Mouse (Mus musculus): Measurements from ENCODE around the gene Slc39a11. TPM values are rescaled to one million over a fixed set of nuclear protein-coding genes. Genes with fewer than 3 reads are reported as not detected.

The Slc39a11 gene
- polyA plus RNA-seq (2015; fragmentation: Nextera tagmentation; extraction: Ambion mirVana), result 37.1 and 46.6 TPM in 2 replicates

- Histone ChIP-seq H3K4me1 (peaks cover 17% of the 10 kb centered on the region), H3K4me2 (peak within 1 kb of the TSS; percentile 75), H3K9ac (peak within 1 kb of the TSS; percentile 90), H3K9me3 (no peaks in the 10 kb centered on the region), H3K27me3 (replicated peaks) (no peaks in the 10 kb centered on the region), H3K4me3 (replicated peaks) (peak within 1 kb of the TSS; percentile 97), H3K36me3 (peaks cover 20% of the 10 kb centered on the region), H3K27ac (peak within 1 kb of the TSS; percentile 87)
- peak; percentile 75 for ATAC-seq (ENCODE audit: insufficient read depth, low FRiP score, low read depth)
- under 1% methylated on average over 91 of the region's 91 CpGs for WGBS
Measured at GRCm38 (mm10) chr11:113649353-113650210, at the start of gene Slc39a11. Slc39a11 (minus strand) TSS chr11:113650079.

GRCm38 (mm10) chr11:113699643-113700042, 49.8 kb upstream of the Slc39a11 start:
- no peak overlapping the region for H3K4me2 ChIP-seq
- H3K9ac ChIP-seq, result no peak overlapping the region
- peaks cover 15% of the 10 kb centered on the region for H3K36me3 ChIP-seq
- ATAC-seq (ENCODE audit: insufficient read depth, low FRiP score, low read depth), result no peak; the same call in 1 of the 2 replicates
- 77% methylated on average over 7 of the region's 7 CpGs for WGBS
- H3K27me3 ChIP-seq (replicated peaks), result no peaks in the 10 kb centered on the region
- H3K27ac ChIP-seq, result no peak overlapping the region
- H3K4me3 ChIP-seq (replicated peaks), result no peak overlapping the region
- H3K4me1 ChIP-seq, result no peaks in the 10 kb centered on the region
- no peaks in the 10 kb centered on the region for H3K9me3 ChIP-seq

GRCm38 (mm10) chr11:113698013-113698545, 48.2 kb upstream of the Slc39a11 start:
- Histone ChIP-seq H3K27ac (no peak overlapping the region), H3K4me1 (no peaks in the 10 kb centered on the region), H3K9ac (no peak overlapping the region), H3K4me2 (no peak overlapping the region), H3K4me3 (replicated peaks) (no peak overlapping the region), H3K36me3 (peaks cover 24% of the 10 kb centered on the region), H3K27me3 (replicated peaks) (no peaks in the 10 kb centered on the region), H3K9me3 (no peaks in the 10 kb centered on the region)
- ATAC-seq (ENCODE audit: insufficient read depth, low FRiP score, low read depth), result no peak
- 65% methylated on average over 12 of the region's 12 CpGs for WGBS

GRCm38 (mm10) chr11:113697571-113697970, 47.7 kb upstream of the Slc39a11 start:
- Histone ChIP-seq H3K36me3 (peaks cover 24% of the 10 kb centered on the region), H3K9ac (no peak overlapping the region), H3K27me3 (replicated peaks) (no peaks in the 10 kb centered on the region), H3K9me3 (no peaks in the 10 kb centered on the region), H3K4me1 (no peaks in the 10 kb centered on the region), H3K4me2 (no peak overlapping the region), H3K4me3 (replicated peaks) (no peak overlapping the region), H3K27ac (no peak overlapping the region)
- ATAC-seq (ENCODE audit: insufficient read depth, low FRiP score, low read depth), result no peak
- 77% methylated on average over 5 of the region's 5 CpGs for WGBS

- Histone ChIP-seq H3K4me3 (replicated peaks) (no peak overlapping the region), H3K9me3 (no peaks in the 10 kb centered on the region), H3K27ac (no peak overlapping the region), H3K36me3 (peaks cover 40% of the 10 kb centered on the region), H3K9ac (no peak overlapping the region), H3K4me2 (no peak overlapping the region), H3K4me1 (peaks cover 6% of the 10 kb centered on the region; the same call in 1 of the 2 replicates), H3K27me3 (replicated peaks) (no peaks in the 10 kb centered on the region)
- 64% methylated on average over 3 of the region's 3 CpGs for WGBS
- no peak for ATAC-seq (ENCODE audit: insufficient read depth, low FRiP score, low read depth)
Measured at GRCm38 (mm10) chr11:113691851-113692250, 42.0 kb upstream of the Slc39a11 start.

GRCm38 (mm10) chr11:113691318-113691717, 41.4 kb upstream of the Slc39a11 start:
- peak; percentile 43; the same call in 1 of the 2 replicates for ATAC-seq (ENCODE audit: insufficient read depth, low FRiP score, low read depth)
- Histone ChIP-seq H3K9ac (no peak overlapping the region), H3K9me3 (no peaks in the 10 kb centered on the region), H3K4me1 (peaks cover 10% of the 10 kb centered on the region; the same call in 1 of the 2 replicates), H3K4me2 (no peak overlapping the region), H3K36me3 (peaks cover 40% of the 10 kb centered on the region), H3K27ac (no peak overlapping the region), H3K27me3 (replicated peaks) (no peaks in the 10 kb centered on the region), H3K4me3 (replicated peaks) (no peak overlapping the region)
- WGBS, result 78% methylated on average over 5 of the region's 5 CpGs

- Histone ChIP-seq H3K9ac (no peak overlapping the region), H3K9me3 (no peaks in the 10 kb centered on the region), H3K4me3 (replicated peaks) (no peak overlapping the region), H3K36me3 (peaks cover 37% of the 10 kb centered on the region), H3K4me2 (no peak overlapping the region), H3K4me1 (peaks cover 10% of the 10 kb centered on the region; the same call in 1 of the 2 replicates), H3K27me3 (replicated peaks) (no peaks in the 10 kb centered on the region), H3K27ac (no peak overlapping the region)
- no peak for ATAC-seq (ENCODE audit: insufficient read depth, low FRiP score, low read depth)
- 85% methylated on average over 12 of the region's 12 CpGs for WGBS
Measured at GRCm38 (mm10) chr11:113690506-113690905, 40.6 kb upstream of the Slc39a11 start.

GRCm38 (mm10) chr11:113687031-113687430, 37.2 kb upstream of the Slc39a11 start:
- 73% methylated on average over 2 of the region's 2 CpGs for WGBS
- Histone ChIP-seq H3K27ac (no peak overlapping the region), H3K4me2 (no peak overlapping the region), H3K36me3 (peaks cover 20% of the 10 kb centered on the region), H3K9me3 (no peaks in the 10 kb centered on the region), H3K4me1 (peaks cover 21% of the 10 kb centered on the region), H3K9ac (no peak overlapping the region), H3K4me3 (replicated peaks) (no peak overlapping the region), H3K27me3 (replicated peaks) (no peaks in the 10 kb centered on the region)
- no peak for ATAC-seq (ENCODE audit: insufficient read depth, low FRiP score, low read depth)

- Histone ChIP-seq H3K27me3 (replicated peaks) (no peaks in the 10 kb centered on the region), H3K27ac (peak overlapping the region; percentile 96; the same call in 1 of the 2 replicates), H3K36me3 (peaks cover 12% of the 10 kb centered on the region), H3K9ac (peak overlapping the region; percentile 69), H3K4me1 (peaks cover 16% of the 10 kb centered on the region; the same call in 1 of the 2 replicates), H3K4me2 (peak overlapping the region; percentile 70), H3K4me3 (replicated peaks) (peak overlapping the region; percentile 92), H3K9me3 (no peaks in the 10 kb centered on the region)
- WGBS, result 40% methylated on average over 25 of the region's 25 CpGs
- no peak for ATAC-seq (ENCODE audit: insufficient read depth, low FRiP score, low read depth)
Measured at GRCm38 (mm10) chr11:113684707-113685426, 35.0 kb upstream of the Slc39a11 start.

- H3K4me3 ChIP-seq (replicated peaks), result peak within 1 kb of the TSS; percentile 92
- peak within 1 kb of the TSS; percentile 84 for H3K9ac ChIP-seq
- peak within 1 kb of the TSS; percentile 96 for H3K27ac ChIP-seq
- H3K36me3 ChIP-seq, result peaks cover 11% of the 10 kb centered on the region
- peaks cover 16% of the 10 kb centered on the region; the same call in 1 of the 2 replicates for H3K4me1 ChIP-seq
- under 1% methylated on average over 64 of the region's 73 CpGs for WGBS
- peak within 1 kb of the TSS; percentile 70 for H3K4me2 ChIP-seq
- peak; percentile 91 for ATAC-seq (ENCODE audit: insufficient read depth, low FRiP score, low read depth)
- no peaks in the 10 kb centered on the region for H3K9me3 ChIP-seq
- H3K27me3 ChIP-seq (replicated peaks), result no peaks in the 10 kb centered on the region
Measured at GRCm38 (mm10) chr11:113683957-113684706, 34.3 kb upstream of the Slc39a11 start, which contains the start of the genes Fam104a and D11Wsu47e. Fam104a (minus strand) TSS chr11:113684155. D11Wsu47e (plus strand) TSS chr11:113684412.

GRCm38 (mm10) chr11:113683627-113683956, 33.7 kb upstream of the Slc39a11 start:
- no peak for ATAC-seq (ENCODE audit: insufficient read depth, low FRiP score, low read depth)
- Histone ChIP-seq H3K9ac (peak overlapping the region; percentile 84), H3K4me1 (peaks cover 16% of the 10 kb centered on the region; the same call in 1 of the 2 replicates), H3K9me3 (no peaks in the 10 kb centered on the region), H3K36me3 (peaks cover 11% of the 10 kb centered on the region), H3K27ac (peak overlapping the region; percentile 96), H3K4me3 (replicated peaks) (peak overlapping the region; percentile 92), H3K4me2 (peak overlapping the region; percentile 70), H3K27me3 (replicated peaks) (no peaks in the 10 kb centered on the region)
- under 1% methylated on average over 32 of the region's 38 CpGs for WGBS

Data from stomach, embryonic 15.5 days (tissue).